Mouse (Mus musculus) lung, postnatal 4 days (tissue): Measurements from ENCODE around the gene Rdh5.

ENCODE experiments used
- DNase-seq, 2 experiments: peaks; one replicate each; pipeline ENCODE4 v3.0.0; 2021

Rdh5 gene

DNA sequence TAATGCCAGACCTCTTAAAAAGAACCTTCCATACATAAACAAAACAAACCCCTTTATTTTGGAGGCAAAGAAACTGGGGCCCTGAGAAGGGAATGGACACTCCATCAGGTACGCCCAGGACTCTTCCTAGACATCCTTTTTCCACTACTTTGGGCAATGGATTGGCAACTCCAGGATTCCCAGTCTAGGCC, at the start of gene Rdh5:
Rdh5 (minus strand) TSS at position 67 of the 191 bp plus-strand sequence.
- no peak for DNase-seq

DNA sequence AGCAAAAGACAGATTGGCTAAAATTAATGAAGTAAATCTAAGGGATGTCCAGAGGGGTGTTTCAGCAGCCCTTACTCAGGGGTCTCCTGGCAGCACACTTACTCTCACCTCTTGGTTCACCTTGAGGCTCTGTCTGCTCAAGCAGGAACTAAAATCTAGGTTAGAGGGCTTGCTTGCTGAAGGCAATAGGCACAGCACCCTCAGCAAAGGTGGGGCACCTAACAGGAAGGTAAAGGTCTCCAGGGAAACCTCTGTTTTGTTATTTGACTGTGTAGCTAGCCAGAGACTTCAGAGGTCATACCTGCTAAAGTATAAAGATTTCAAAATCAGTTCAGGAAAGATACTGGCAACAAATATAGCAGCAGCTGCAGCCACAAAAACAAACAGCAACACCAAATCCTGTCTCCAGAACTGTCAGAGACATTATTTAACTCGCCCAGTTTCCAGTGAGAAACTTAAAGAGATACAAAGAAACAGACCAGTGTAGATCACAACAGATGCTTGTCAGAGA, 48.1 kb upstream of the Rdh5 start:
- no peak for DNase-seq

DNA sequence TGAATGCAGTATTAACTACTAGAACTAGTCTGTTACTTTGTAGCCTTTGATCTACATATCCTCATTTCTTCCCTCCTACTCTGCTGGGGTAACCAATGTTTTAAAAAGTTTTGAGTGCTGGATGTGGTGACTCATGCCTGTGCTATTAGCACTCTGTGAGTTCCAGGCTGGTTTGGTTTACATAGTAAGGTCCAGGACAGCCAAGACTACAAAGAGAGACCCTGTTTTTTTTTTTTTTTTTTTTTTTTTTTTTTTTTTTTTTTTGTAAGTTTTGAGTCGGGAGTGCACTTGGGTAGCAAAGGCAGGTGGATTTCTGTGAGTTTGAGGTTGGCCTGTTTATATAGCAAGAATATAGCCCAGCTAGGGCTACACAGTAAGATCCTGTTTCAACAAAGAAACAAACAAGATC, 45.7 kb upstream of the Rdh5 start:
- DNase-seq = no peak

DNA sequence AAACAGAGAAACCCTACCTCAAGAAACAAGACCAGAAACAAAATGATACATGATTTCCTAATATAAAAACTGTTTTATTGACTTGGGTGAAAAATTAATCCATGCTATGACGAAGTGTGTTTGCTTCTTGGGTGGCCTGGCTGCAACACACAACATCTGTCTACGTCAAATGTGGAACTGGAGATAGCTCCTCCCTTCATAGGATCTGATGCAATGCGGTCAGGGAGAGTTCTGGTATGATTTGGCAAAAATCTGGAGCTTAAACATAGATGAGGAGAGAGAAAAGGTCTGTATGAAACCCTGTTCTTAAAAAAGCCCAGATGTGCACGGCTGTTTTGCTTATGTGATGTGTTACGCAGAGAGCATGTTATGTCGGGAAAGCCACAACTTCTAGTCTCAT, 43.2 kb upstream of the Rdh5 start:
- no peak for DNase-seq

DNA sequence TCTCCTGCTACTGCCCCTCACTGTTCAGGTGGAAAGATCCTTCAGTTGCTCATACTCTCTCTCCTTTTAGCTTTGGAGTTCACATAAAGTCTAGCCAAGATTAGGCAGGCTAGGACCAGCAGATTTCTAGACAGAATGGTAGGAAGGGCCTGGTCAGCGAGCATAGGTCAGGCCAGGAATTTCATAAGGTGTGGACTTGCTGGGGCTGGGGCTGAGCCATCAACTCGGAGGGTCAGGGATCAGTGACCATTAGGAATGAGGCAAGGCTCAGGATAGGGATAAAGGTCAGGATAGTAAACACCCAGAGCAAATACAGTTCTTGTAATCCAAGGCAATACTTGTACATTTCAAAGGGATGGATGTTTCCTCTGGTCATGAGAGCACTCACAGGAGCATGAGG, 42.3 kb upstream of the Rdh5 start:
- DNase-seq = no peak

DNA sequence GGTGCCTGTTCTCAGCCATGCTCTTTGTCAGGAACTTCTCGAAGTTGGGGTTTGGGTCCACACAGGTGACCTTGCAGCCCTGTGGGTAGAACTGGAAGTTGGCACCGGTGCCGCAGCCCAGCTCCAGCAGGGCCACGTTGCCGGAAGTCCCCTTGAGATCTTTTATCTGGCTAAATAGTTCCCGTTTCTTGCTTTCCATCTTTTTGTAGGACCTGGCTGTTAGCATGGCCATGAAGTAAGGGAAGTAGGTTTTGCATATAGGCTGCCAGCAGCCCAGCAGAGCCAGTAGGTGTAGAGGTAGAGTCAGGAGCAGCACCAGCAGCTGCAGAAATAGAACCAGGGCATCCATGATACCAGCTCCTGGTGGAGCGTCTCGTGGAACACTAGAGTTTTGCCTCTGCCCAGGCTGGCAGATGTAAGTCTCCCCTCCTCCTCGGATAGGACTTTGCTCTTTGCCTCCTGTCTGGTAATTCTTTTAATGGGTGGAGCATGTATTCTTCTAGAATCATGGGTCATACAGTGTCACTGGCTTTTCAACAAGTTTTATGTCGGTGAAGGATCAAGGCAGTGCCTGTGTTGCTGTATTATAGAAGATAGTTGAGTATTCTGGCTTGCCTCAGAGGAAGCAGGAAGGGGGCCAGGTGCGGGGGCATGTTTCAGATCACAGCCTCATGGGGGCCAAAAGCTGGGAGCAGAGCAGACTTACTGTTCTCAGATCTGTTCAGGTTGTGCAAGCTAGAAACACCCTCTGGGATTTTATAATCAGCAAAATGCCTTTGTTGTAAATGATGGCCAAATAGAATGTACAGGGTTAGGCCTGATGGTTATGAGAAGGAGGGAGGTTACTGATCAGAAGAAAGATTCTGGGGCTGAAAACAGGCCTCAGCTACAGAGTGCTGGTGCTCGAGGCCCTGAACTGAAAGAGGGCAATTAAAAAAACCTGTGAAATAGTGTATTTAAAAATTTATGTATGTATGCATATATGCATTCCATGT, 38.2 kb upstream of the Rdh5 start, which contains the start of gene Mettl7b:
Mettl7b (minus strand) TSS at position 399 of the 995 bp plus-strand sequence.
- no peak for DNase-seq

DNA sequence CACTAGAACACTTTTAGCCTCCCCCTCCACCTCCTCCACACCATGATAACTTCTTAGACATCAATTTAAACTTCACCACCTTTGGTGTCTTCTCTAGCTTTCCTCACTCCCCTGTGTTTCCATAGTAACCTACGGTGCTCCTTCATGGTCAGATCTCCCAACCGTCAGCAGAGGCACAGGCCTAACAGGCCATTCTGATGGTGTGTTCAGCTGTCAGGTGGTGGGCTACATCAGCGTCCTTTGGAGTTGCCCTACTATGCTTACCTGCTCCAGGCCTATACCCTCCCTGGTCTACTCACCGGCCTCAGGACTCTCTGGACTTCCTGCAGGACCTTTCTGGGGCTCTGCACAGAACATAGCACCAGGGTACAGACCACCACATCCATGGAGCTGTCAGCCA, 37.5 kb upstream of the Rdh5 start:
- DNase-seq = no peak

DNA sequence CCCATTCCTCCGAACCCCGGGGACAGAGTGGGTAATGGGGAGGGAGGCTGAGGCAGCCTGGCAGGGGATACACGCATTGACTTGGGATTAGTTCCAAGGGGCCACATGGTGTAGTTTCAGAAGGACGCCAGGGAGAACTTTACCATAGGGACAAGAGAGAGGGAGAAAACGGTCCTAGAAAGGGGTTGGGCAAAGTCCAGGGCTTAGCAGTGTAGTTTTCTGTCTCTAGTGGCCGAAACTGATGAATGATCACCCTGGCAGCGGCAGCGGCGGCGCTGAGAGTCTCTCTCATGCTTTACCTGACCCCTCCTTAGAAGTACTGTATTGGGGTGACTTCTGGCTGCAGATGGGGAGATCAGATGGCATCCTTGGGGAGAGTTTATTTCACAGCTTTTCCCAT, 35.7 kb upstream of the Rdh5 start:
- DNase-seq = no peak

DNA sequence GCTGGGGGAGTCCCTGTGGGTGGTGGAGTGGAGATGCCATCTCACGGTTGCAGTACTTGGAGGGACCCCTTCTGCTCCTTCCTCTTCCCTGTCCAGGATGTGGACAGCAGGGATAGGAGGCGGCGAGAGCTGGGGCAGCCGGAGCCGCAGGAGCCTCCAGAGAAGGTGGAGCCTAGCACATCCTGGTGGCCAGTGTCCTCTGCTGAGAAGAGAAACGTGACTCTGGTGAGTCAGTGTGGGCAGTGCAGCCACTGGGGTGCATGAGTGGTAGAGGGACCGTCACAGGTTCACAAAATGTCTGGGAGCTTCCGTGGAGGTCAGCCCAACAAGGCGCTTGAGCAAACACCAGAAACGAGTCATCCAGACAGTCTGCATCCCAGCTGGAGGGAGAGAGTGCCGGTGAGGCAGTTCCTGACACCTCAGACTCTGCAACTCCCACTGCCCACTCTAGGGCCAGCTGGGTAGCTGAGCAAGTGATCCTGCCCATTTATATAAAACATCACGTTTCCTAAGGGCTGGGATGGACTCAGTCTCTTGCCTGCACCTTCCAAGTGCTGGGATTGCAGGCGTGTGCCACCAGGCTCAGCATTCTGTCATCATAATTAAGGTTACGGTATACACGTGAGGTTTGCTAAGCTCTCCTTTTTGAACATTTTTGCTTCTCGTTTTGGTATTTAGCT, 27.7 kb upstream of the Rdh5 start:
- no peak for DNase-seq

DNA sequence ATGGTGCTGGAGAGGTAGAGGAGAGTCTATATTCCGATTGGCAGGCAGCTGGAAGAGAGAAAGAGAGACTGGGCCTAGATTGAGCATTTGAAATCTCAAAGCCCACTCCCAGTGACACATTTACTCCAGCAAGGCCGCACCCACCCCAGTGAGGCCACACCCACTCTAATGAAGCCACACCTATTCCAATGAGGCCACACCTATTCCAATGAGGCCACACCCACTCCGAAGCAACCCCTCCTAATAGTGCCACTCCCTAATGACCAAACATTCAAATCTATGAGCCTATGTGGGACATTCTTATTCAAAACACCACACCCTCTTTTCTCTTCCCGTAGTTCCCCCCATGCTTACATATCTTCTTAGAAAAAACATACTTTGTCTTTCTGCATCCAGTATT, 24.8 kb upstream of the Rdh5 start:
- no peak for DNase-seq

DNA sequence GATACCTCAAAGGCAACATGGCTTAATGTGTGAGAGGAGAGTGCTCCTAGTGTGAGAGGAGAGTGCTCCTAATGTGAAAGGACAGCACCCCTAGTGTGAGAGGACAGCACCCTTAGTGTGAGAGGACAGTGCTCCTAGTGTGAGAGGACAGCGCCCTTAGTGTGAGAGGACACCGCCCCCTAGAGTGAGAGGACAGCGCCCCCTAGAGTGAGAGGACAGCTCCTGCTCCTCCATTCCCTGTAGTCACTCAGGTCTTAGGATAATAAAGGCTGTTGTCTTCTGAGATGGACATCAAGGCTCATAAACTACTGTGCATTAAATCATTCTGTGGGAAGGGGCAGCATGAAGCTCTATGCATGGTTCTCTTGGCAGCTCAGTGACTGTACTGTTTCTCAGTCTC, 23.0 kb upstream of the Rdh5 start:
- DNase-seq = peak in 1 of 2 experiments; percentile 64

DNA sequence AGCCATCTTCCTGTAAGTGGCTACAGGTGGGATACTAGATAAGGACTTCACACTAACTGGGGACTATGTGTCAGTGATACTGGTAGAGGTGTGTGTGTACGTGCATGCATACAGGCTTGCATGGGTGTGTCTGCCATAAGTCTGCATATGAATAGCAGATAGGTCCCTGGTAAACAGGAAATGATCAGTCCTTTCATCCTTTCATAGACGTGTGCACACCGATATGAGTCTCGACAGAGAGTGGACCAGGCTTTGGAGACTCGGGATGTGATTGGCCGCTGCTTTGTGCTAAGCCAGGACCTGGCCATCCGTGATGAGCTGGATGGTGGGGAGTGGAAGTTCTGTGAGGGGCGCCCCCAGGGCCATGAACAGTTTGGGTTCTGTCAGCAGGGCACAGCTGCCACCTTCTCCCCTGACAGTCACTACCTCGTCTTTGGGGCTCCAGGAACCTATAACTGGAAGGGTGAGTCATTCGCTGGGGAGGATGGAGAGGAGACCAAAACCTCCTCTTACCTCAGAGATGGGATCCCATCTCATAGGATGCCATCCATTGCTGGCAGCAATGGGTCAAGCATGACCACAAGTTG, 17.9 kb upstream of the Rdh5 start:
- no peak for DNase-seq

DNA sequence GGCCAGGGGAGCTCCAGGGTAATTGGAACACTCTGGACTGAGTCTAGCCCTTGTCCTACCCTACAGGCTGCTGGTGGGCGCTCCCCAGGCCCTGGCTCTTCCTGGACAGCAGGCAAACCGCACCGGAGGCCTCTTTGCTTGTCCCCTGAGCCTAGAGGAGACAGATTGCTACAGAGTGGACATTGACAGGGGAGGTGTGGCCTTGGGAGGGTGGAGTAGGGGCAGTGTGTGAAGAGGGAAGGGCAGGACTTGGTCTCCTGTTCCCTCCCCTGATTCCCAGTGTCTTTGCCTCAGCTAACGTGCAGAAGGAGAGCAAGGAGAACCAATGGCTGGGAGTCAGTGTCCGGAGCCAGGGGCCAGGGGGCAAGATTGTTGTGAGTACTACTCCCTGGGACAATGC, 16.3 kb upstream of the Rdh5 start:
- no peak for DNase-seq

DNA sequence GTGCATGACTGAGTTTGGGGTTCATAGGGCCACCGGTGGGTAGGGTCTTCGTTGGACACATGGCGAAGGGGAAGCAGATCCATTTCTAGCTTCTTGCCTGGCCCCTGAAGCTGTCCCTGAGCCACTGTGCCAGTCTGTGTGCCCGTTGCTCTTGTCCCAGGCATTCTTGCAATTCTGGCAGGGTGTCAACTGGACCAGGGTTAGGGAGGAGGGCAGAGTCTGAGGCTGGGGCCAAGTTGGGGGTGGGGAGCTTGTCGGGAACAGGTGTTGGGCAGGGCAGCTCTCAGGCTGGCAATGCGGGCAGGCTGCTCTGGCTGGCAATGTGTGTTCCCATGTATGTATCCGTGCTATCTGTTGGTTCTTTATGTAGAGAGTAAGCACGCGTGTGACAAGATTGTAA, 15.8 kb upstream of the Rdh5 start:
- peak; percentile 66 to 77 for DNase-seq

DNA sequence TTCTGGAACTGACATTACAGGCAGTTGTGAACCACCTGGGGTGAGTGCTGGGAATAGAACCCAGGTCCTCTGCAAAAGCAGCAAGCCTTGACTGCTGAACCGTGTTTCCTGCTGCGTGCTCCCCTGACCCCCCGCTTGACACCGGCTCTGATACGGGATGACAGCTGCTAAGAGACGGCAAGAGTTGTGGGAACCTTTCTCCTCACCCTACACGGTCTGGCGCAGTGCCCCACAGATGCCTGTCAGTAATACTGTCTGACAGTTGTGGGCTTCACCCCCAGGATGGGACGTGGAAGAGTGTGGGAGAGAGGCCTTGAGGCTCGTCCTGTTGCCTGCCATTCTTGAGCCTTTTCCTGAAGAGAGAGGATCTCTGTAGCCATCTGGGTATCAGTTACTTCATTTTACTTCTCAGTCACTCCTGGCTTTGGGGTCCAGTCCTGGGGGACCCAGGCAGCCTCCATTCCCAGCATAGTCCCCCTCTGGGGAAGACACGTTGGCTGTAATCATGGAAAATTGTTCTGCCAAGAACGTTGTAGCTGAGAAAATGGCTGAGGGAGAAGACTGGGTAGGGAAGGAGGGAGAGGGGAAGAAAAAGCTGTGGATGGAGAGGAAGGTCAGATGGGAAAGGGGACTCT, 15.2 kb upstream of the Rdh5 start:
- DNase-seq = no peak

DNA sequence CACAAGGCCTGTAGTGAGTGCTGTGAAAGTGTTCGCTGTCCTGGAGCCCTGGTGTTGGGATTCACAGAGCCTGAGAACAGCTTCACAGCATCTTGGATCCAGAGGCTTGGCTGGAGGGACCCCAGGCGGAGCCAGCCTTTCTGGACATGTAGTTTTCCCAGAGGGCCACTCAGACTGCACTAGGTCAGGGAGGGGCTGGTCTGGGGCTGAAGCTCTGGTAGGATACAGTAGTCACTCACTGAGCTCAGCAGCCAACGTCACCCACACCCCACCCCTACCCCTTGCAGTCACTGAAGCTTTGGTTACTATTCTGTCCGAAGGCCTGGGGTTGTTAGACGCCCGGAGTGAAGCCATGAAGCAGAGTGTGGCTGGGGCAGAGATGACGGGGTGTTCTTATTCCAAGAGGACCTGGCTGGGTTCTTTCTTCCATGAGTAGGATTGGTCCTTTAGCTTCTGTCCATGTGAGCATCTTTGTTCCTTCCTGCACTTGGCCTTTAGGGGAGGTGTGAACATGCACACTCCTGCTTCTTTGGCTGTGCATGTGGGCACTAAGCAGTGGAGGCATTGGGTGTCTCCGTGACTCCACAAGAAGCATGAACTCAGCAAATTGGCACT, 13.2 kb upstream of the Rdh5 start:
- DNase-seq = no peak

DNA sequence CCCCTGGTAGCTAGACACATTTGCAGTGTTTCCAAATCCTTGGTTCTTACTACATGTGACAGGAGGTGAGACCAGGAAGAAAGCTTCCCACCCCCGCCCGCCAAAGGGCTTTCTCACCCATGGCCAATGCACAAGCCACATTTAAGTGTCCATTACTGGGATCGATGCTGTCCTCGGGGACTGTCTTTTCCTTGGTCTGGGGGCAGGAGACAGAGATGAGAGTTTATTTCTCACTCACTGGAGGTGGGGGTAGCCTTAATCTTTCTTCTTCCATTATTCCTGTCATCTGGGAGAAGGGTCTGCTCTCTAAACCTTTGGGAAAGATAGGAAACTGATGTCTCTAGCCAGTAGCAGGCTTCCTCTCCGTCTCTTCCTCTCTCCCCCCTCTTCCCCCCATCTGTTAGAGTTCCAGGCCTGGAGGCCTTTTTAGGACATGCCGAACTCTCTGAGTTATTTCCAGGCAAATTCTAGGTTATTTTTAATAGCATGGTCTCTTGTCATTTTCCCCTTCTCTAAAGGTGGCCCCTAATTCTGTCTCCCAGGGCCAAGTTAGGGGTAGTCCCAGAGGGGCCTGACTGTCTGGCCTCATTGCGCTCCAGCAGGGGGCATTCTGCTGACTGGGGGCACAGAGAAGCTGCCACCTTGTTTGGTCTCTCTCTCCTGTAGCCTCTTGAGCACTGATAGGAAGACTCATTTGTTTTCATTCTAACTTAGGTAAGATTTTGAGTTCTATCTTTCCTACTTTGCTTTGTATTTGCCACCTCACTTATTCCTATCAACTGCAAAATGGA, 12.5 kb upstream of the Rdh5 start:
- no peak for DNase-seq

DNA sequence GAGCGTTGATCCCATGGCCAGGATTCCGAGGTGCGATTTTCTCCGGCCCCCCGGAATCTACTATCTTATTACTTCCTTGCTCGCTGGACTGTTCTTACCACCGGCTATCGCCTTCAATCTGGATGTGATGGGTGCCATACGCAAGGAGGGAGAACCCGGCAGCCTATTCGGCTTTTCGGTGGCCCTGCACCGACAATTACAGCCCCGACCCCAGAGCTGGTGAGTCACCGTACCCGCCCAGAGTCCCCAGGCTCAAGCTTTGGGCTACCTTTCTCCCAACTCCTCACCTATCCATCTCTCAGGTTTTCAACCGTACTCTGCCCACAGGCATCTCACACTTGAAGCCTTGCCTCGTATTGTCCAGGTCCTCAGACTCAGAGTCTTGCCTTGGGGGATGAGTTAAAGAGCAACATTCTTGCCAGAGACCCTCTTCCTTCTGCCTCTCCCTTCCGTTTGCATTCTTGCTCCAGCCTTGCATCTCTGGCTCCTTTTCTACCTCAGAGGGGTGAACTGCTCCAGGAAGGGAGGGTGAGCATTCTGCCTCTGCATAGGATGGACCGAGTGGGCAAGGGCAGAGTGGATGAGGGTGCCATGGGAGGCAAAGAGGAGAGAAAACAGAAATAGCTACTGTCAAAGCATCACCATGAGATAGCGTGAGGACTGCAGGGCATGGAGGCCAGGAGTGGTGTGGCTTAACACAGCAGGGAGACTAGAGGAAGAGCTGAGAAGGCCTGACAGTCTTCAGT, 11.5 kb upstream of the Rdh5 start:
- DNase-seq = no peak

DNA sequence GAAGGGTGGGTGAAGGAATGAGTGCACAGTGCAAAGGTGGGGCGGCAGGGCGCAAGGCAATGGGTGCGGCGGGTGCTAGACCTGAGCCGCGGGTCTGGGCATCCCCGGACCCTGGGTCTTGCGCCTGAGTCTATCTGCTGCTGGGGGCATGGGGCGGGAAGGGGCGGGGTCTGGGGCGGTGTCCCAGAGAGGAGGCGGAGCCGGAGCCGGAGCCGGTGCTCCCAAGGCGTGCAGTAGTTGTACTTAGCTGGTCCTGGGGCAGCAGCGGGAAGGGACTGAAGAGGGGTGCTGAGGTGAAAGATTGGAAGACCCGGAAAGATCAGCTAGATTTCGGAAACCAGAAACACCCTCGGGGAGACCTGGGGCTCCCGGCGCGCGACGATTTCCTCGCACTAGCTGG, 10.9 kb upstream of the Rdh5 start, which contains the start of gene Itga7:
Itga7 (plus strand) TSS at position 245 of the 400 bp plus-strand sequence.
- DNase-seq = peak in 1 of 2 experiments; percentile 46

DNA sequence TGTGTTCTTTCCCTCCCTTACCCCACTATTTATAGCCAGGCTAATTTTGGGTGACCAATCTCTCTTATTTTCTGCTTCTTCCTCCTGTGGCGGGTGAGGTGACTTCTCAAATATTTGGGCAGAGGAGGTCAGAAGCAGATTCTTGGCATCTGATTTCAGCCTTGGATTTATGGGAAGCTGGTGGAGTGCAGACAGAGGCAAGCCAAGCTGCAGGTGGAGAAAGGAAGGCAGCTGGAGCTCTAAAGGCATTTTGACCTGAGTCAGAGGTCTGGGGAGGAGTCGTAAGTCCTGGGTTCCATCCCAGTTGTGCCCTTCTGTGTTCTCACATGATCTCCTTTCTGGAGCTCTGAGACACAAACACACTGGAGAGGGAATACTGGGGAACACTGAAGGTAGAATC, 8.8 kb upstream of the Rdh5 start:
- no peak for DNase-seq
